Mouse (Mus musculus) cerebellum, postnatal 25 days (tissue): ENCODE data around the gene Vav1.

Experiments
- DNase-seq, 2 experiments: peaks; one replicate each; pipeline ENCODE4 v3.0.0; 2021; ENCODE audit warnings: mixed read lengths in 2 of 2

The Vav1 gene

DNA sequence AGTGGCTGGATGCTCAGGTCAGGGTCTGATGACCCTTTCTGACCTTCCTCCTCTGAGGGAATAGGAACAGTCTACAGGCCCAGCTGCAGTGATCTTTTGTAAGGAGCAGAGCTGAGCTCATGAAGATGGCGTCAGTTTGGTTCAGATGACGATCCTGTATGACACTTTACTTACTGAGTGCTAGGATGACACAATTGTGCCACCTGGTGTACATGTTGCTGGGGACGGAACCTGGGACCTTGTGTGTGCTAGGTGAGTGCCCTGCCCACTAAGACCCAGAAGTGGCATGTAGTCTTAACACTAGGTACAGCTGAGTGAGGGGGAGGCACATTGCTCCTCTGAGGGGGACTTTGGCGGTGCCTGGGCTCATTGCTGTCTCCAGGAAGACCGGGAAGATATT is 5.0 kb downstream of the Vav1 start:
- no peak for DNase-seq

GRCm38 (mm10) chr17:57285077-57285476 is 6.2 kb downstream of the Vav1 start:
- no peak for DNase-seq

DNA sequence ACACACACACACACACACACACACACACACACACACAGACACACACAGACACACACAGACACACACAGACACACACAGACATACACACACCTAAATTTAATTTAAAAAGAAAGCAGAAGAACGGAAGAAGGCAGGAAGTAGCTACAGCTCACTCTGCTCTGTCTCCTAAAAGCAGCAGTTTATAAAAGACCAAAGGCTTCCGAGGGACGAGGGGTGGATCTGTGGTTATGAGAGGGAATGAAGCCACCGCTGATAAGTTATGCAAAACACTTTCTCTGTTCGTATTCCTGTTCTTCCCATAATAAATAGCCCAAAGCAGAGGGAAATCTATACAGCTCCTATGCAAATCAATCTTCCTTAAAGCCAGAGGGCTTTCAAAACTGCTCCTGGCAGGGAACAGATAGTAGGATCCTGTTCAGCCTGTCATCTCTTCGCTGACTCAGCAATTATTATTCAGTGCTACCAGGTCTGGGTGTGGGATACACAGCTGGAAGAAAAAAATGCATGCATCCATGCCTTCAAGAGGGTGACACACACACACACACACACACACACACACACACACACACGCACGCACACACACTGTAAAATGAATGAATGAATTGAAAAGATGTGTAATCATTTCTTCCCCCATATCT is 7.9 kb downstream of the Vav1 start:
- no peak for DNase-seq

DNA sequence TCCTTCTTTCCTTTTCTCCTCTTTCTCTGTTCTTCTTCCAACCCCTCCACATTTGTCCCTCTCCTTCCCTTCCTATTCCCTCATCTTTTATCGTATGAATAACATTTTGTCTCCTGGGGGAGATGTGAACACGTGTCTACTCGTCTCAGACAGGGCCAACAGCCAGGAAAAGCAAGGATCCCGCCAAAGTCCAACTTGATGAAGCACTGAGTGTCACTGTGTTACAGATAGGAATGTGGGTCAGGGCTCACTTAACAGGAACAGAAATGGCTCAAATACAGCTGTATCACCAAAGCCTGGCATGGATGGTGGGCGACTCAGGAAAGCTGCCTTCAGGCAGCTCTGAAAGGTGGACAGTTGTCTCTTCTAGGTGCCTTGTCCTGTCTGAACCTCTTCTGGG is 10.4 kb downstream of the Vav1 start:
- no peak for DNase-seq

- DNase-seq: no peak
Observed at GRCm38 (mm10) chr17:57290001-57290670, 11.2 kb downstream of the Vav1 start.

DNA sequence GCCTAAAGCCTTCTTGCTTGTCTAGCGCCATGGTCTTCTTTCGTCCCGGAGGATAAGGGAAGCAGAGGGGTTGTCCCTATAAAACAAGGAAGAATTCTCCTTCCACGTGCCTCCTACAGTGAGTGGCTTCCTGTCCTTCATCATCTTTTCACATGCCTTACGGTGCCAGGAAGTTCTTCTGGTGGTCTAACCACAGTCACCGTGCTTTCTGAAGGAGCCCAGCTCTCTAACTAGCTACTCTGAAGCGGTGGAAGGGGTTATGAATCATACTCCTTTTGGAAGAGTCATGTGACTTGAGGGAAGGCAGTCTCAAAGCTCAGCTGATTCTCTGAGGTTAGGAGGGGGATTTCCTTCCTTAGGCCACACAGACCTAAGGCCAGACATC is 11.8 kb downstream of the Vav1 start:
- DNase-seq: no peak

DNA sequence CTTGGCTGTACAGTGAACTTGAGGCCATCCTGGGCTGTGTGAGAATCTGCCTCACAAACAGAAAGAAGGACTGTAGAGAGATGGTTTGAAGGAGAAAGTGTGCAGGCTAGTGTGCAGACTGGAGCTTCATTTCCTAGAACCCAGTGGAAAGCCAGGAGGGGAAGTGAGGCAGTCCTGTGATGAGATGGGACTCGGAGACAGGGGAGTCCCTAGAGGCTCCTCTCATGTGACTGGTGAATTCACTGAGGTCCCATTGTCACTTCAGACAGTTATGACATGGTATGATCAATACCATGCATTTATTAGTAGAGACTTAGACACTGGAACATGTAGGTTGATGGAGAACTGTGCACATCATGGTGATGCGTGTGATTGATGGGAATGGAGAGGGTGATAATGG is 13.4 kb downstream of the Vav1 start:
- no peak for DNase-seq

DNA sequence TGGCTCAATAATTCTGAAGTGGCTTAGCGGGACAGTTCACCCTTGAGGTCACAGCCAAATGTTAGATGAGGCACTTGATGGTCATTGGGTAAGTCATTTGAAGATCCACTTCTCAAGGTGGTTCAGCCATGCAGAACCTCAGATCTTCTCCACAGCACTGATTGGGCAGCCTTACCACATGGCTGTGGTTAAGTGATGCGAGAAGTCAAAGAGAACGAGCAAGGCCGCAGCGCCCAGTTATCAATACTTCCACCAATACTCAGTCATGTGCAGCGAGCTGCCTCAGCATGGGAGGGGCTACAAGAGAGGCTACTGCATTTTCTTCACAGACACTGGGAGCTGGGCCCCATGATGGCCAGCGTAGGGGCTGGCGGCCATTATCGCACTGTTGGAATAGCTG is 14.1 kb downstream of the Vav1 start:
- DNase-seq: no peak

GRCm38 (mm10) chr17:57295935-57296334 is 17.0 kb downstream of the Vav1 start:
- no peak for DNase-seq

DNA sequence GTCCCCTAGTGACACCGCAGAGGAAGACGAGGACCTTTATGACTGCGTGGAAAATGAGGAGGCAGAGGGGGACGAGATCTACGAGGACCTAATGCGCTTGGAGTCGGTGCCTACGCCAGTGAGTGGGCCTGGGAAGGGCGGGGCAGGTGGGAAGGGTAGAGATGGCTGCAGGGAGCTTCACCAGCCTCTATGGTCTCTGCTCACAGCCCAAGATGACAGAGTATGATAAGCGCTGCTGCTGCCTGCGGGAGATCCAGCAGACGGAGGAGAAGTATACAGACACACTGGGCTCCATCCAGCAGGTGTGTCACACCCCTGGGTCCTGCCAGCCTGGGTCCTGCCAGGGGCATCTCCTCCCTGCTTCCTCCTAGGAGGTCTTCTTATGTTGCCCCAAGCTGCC is 18.1 kb downstream of the Vav1 start:
- no peak for DNase-seq

DNA sequence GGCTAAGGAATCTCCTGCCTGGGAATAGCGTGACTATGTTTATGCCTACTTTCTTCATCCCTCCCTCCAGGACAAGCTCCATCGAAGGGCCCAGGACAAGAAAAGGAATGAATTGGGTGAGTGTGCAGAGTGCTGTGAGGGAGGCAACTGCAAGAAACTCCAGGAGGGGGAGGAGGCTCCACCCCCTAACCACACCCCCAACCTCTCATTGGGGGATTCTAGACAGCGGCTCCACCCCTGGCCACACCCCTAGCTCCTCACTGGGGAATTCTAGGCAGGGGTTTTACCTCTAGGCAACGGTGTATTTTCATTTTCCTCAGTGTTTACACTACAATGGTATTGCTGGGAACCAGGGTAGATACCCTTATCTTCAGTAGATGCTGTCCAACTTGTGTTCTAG is 26.7 kb downstream of the Vav1 start:
- no peak for DNase-seq

DNA sequence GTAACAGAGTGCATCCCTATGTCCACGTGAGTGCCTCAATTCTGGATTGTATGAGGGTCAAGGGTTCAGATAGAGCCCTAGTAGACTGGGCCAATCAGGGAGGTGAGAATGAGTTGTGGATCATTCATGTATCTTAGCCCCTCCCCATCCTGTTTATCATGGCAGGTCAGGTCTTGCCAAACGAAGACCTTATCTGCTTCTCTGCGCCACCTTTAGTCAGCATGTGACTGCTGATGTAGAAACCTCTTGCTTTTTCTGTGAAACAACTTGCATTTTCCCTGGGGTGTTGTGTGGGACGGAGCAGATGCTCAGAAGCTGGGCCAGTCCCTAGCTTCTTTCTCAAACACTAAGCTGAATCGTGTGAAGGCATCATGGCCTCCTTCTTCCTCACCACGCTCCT is 28.2 kb downstream of the Vav1 start:
- DNase-seq: no peak

GRCm38 (mm10) chr17:57311801-57312200 is 32.9 kb downstream of the Vav1 start:
- no peak for DNase-seq

GRCm38 (mm10) chr17:57327615-57328014 is 48.7 kb downstream of the Vav1 start:
- peak; percentile 20 to 61 for DNase-seq

- no peak for DNase-seq
Observed at GRCm38 (mm10) chr17:57328944-57329343, 50.0 kb downstream of the Vav1 start.

GRCm38 (mm10) chr17:57330993-57331392 is 52.1 kb downstream of the Vav1 start:
- DNase-seq: no peak

DNA sequence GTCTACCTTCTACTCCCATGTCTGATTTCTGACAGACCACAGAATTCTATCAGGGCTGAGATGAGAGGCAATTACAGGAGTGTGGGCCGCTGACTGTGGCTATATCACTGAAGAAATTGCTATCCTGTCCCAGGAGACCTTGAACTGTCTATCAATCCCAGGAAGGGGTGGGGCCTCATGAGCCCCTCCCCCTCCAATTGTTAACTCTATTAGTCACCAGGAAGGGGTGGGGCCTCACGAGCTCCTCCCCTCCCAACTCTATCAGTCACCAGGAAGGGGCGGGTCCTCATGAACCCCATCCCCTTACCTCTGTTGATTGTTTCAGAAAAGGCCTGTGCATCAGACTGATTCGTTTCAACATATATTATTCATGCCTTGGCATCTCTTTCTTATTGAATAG is 53.3 kb downstream of the Vav1 start:
- DNase-seq: no peak

DNA sequence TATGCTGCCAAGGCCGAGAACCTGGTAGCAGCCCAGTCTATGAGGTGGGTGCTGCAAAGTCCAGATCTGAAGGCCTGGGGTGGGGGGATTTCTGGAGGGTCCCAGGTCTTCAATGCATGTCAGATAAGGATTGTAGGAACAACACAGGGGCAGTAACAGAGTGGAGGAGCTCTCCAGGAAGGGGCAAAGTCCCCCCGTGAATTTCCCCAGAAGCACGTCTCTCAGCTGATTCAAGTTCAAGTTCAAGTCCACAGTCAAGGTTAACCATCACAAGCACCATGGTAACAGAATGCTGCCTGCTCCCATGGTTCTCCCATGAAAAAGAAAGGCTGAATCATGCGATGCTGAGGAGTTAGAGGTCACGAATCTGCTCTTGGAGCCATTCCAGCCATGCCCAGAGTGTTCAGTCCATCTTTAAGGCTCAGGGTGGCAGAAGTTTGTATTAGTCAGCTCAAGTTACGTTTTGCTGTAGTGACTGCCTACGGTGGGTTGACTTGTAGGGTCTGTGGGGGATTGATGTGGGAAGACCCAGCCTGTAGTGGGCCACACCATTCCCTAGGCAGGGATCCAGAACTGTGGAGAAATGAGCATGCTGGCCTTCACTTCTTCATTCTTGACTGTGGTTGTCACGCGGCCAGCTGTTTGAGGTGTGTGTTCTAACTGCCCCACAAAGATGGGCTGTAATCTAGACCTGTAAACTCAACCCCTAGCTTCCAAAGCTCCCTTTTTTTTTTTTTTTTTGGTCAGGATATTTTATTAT is 55.3 kb downstream of the Vav1 start:
- peak in 1 of 2 experiments; percentile 8 for DNase-seq

- peak; percentile 85 to 90 for DNase-seq
Observed at GRCm38 (mm10) chr17:57334761-57335150, 55.9 kb downstream of the Vav1 start.

- peak in 1 of 2 experiments; percentile 6 for DNase-seq
Observed at GRCm38 (mm10) chr17:57335194-57335593, 56.3 kb downstream of the Vav1 start.

DNA sequence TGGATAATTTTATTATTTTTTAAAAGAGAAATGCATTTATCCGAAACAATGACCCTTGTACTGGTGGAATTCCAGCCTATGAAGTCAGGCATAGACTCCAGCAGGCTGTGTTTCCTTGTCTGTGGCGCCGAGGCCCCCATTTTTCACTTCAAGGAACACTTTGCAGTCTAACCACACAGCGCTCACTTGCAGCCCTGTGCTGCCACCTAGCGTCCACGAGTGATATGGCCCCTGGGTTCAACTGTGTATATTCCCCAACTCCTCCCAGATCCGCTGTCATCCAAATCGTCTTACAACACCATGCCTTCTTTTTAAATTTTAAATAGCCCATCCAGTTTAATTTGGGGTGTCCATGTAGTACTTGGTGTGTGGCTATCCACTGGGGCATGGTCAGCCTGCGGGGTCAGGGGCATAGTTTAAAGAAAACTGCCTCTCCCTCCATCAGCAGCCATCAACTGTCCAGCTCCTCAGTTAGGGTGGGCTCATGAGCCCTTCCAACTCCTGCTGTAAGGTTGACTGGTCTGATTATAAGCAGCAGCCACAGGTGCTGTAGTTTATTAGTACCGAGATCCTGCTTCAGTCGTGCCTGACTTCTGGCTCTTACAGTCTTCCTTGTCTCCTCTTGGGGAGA is 56.9 kb downstream of the Vav1 start:
- DNase-seq: peak; percentile 86 to 92

- no peak for DNase-seq
Observed at GRCm38 (mm10) chr17:57337996-57338395, 59.1 kb downstream of the Vav1 start.

- no peak for DNase-seq
Observed at GRCm38 (mm10) chr17:57339298-57339697, 60.4 kb downstream of the Vav1 start.

- no peak for DNase-seq
Observed at GRCm38 (mm10) chr17:57341568-57341967, 62.7 kb downstream of the Vav1 start.
